Mouse (Mus musculus) G1E (cell line): ENCODE measurements at regions not wholly inside any gene's neighbourhood (a gene's known extent, or its start where the extent isn't known, plus 50 kb on each side); places are given as distances from the start of the nearest gene placed in this dataset.

Experiments used
- ATAC-seq: 2 replicates; pipeline ENCODE4 v1.8.0; 2016; ENCODE audit warnings: mild to moderate bottlenecking; ENCODE audit not compliant: insufficient number of reproducible peaks, poor library complexity, low FRiP score, severe bottlenecking; ENCODE audit errors: extremely low read depth
- DNase-seq: peaks from one replicate; pipeline ENCODE4 v3.0.0; 2012; ENCODE audit warnings: low spot score
- H3K27me3 ChIP-seq: 2 replicates; pipeline ENCODE4 v1.6.1; 2012; ENCODE audit warnings: mild to moderate bottlenecking, low read length, inconsistent platforms; ENCODE audit not compliant: insufficient read depth
- H3K36me3 ChIP-seq: replicated peaks from 2 replicates; pipeline ENCODE3; 2012; ENCODE audit warnings: mild to moderate bottlenecking, inconsistent platforms
- H3K4me1 ChIP-seq: 2 replicates; pipeline ENCODE4 v1.6.1; 2012; ENCODE audit warnings: low read depth, low read length, inconsistent platforms, mixed read lengths; ENCODE audit not compliant: insufficient read depth
- H3K4me3 ChIP-seq: 2 replicates; pipeline ENCODE4 v1.5.1; 2012; ENCODE audit warnings: low read depth, mild to moderate bottlenecking, inconsistent platforms, low read length, moderate library complexity, mixed read lengths
- H3K9me3 ChIP-seq: replicated peaks from 2 replicates; pipeline ENCODE4 v1.6.1; 2012; ENCODE audit warnings: inconsistent platforms
- CTCF ChIP-seq: IDR thresholded peaks from 2 replicates; pipeline ENCODE4 v1.5.1; 2012; ENCODE audit warnings: low read depth, low read length, inconsistent platforms, mixed read lengths
- GATA1 ChIP-seq: IDR thresholded peaks from 2 replicates; pipeline ENCODE4 v1.6.1; 2012; ENCODE audit warnings: borderline replicate concordance, low read length, inconsistent platforms, mixed read lengths
- GATA2 ChIP-seq: IDR thresholded peaks from 2 replicates; pipeline ENCODE4 v1.6.1; 2012; ENCODE audit warnings: low read depth, low read length, inconsistent platforms, borderline replicate concordance
- POLR2AphosphoS5 ChIP-seq: IDR thresholded peaks from 2 replicates; pipeline ENCODE4 v1.6.1; 2012; ENCODE audit warnings: low read depth, low read length, inconsistent platforms; ENCODE audit not compliant: insufficient replicate concordance
- TAL1 ChIP-seq: conservative IDR thresholded peaks from 2 replicates; pipeline ENCODE4 v1.6.1; 2012; ENCODE audit warnings: low read depth, low read length, inconsistent platforms, mixed read lengths

GRCm38 (mm10) chr1:148846595-148846994 lies 1114.5 kb downstream of the Pla2g4a start:
- H3K36me3 ChIP-seq, result no peaks in the 10 kb centered on the region
- no peaks in the 10 kb centered on the region for H3K9me3 ChIP-seq
- H3K4me1 ChIP-seq, result no peaks in the 10 kb centered on the region
- no peak overlapping the region for H3K4me3 ChIP-seq
- DNase-seq (no peak), ATAC-seq (no peak)
- H3K27me3 ChIP-seq, result no peaks in the 10 kb centered on the region
- TF ChIP-seq TAL1 (no peak), POLR2AphosphoS5 (no peak), CTCF (no peak), GATA2 (no peak), GATA1 (no peak)

GRCm38 (mm10) chr1:148823146-148823545 lies 1137.9 kb downstream of the Pla2g4a start:
- Histone ChIP-seq H3K27me3 (no peaks in the 10 kb centered on the region), H3K4me3 (no peak overlapping the region), H3K36me3 (no peaks in the 10 kb centered on the region), H3K4me1 (no peaks in the 10 kb centered on the region), H3K9me3 (peaks cover 9% of the 10 kb centered on the region)
- DNase-seq (no peak), ATAC-seq (no peak)
- no peak for TF ChIP-seq GATA2
- TF ChIP-seq GATA1, result no peak
- no peak for TF ChIP-seq TAL1
- TF ChIP-seq POLR2AphosphoS5, result no peak
- TF ChIP-seq CTCF, result no peak

GRCm38 (mm10) chr1:148808707-148809106 lies 1152.4 kb downstream of the Pla2g4a start:
- H3K36me3 ChIP-seq, result no peaks in the 10 kb centered on the region
- TF ChIP-seq GATA2, result no peak
- no peak for TF ChIP-seq CTCF
- no peak for TF ChIP-seq POLR2AphosphoS5
- no peak for TF ChIP-seq TAL1
- no peak for TF ChIP-seq GATA1
- ATAC-seq, result no peak
- no peaks in the 10 kb centered on the region for H3K9me3 ChIP-seq
- no peaks in the 10 kb centered on the region for H3K27me3 ChIP-seq
- DNase-seq, result no peak
- H3K4me3 ChIP-seq, result no peak overlapping the region
- no peaks in the 10 kb centered on the region for H3K4me1 ChIP-seq

GRCm38 (mm10) chr1:148797110-148797509 lies 1164.0 kb downstream of the Pla2g4a start:
- no peaks in the 10 kb centered on the region for H3K4me1 ChIP-seq
- no peaks in the 10 kb centered on the region for H3K27me3 ChIP-seq
- no peaks in the 10 kb centered on the region for H3K36me3 ChIP-seq
- TF ChIP-seq GATA1, result no peak
- no peak overlapping the region for H3K4me3 ChIP-seq
- ATAC-seq (no peak), DNase-seq (no peak)
- no peaks in the 10 kb centered on the region for H3K9me3 ChIP-seq

GRCm38 (mm10) chr1:148750806-148751205 lies 1210.3 kb downstream of the Pla2g4a start:
- peaks cover 2% of the 10 kb centered on the region; the same call in 1 of the 2 replicates for H3K9me3 ChIP-seq
- no peak for TF ChIP-seq TAL1
- TF ChIP-seq POLR2AphosphoS5, result no peak
- TF ChIP-seq GATA2, result no peak
- no peak for TF ChIP-seq CTCF
- TF ChIP-seq GATA1, result no peak
- H3K4me1 ChIP-seq, result no peaks in the 10 kb centered on the region
- DNase-seq, result no peak
- H3K4me3 ChIP-seq, result no peak overlapping the region
- no peak for ATAC-seq
- no peaks in the 10 kb centered on the region for H3K36me3 ChIP-seq
- H3K27me3 ChIP-seq, result no peaks in the 10 kb centered on the region

- no peak for DNase-seq
- Histone ChIP-seq H3K9me3 (no peaks in the 10 kb centered on the region; the same call in 1 of the 2 replicates), H3K27me3 (no peaks in the 10 kb centered on the region), H3K4me3 (no peak overlapping the region), H3K4me1 (no peaks in the 10 kb centered on the region), H3K36me3 (no peaks in the 10 kb centered on the region)
- ATAC-seq, result no peak
- TF ChIP-seq GATA1 (no peak), POLR2AphosphoS5 (no peak), TAL1 (no peak), GATA2 (no peak), CTCF (no peak)
These were observed 1239.0 kb downstream of the Pla2g4a start for GRCm38 (mm10) chr1:148722106-148722505.

- Histone ChIP-seq H3K27me3 (no peaks in the 10 kb centered on the region), H3K36me3 (no peaks in the 10 kb centered on the region), H3K4me1 (no peaks in the 10 kb centered on the region), H3K9me3 (no peaks in the 10 kb centered on the region; the same call in 1 of the 2 replicates), H3K4me3 (no peak overlapping the region)
- no peak for TF ChIP-seq TAL1
- TF ChIP-seq CTCF, result no peak
- TF ChIP-seq GATA2, result no peak
- no peak for TF ChIP-seq POLR2AphosphoS5
- TF ChIP-seq GATA1, result no peak
- ATAC-seq, result no peak
- no peak for DNase-seq
These were observed 1239.7 kb downstream of the Pla2g4a start for GRCm38 (mm10) chr1:148721409-148721808.
